Mouse (Mus musculus) cerebellum, adult 9-11 months (tissue): ENCODE results near the gene Scd2.
"Not testable (repeated sequence)": the region's sequence is repeated elsewhere in the genome, so short reads cannot be mapped to it uniquely, and the experiment has no call there.

Experiments used
- DNase-seq: peaks from one replicate; pipeline ENCODE4 v3.0.0; 2022

The Scd2 gene

DNA sequence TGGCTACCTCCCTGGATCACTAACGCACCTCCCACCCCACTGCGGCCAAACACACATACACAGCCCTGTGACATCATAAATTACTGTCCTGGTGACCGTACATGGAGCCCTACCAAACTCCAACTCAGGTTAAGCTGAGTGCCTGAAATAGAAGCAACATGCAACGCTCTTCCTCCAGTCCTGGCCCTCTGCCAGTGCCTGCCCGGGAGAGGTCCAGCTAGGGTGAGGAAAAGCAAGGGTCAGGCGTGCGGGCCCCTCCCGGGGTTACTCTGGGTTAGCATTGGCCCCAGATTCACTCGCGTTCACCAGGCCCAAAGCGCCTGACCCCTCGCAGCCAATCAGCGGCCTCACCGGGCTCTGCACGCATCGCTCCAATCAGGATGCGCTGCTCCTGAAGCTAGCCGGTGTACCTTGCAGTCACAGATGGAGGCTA, 20.9 kb downstream of the Scd2 start:
- DNase-seq, result peak; percentile 97

GRCm38 (mm10) chr19:44314871-44315414, 21.5 kb downstream of the Scd2 start:
- DNase-seq, result peak; percentile 75

DNA sequence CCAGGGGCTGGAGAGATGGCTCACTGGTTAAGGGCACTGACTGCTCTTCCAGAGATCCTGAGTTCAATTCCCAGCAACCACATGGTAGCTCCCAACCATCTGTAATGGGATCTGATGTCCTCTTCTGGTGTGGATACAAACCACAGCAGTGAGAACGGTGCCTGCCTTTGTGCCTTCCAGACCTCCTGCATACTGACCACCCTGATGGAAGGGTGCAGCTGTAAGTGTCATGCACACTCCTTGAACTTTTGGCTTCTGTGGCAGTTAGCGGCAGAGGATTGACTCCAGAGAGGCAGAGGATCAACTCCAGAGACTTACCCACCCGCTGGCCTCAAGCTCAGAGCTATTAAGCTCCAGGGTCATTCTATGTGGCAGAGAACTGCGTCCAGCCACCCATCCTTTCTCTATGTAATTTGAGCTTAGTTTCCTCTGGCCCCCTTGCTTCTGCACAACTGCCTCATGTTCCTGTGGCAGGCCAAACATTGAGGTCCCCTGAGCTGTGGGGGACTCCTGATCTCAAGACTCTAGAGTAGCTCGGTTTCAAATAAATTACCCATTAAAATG, 23.4 kb downstream of the Scd2 start:
- no peak for DNase-seq

GRCm38 (mm10) chr19:44317391-44317790, 23.9 kb downstream of the Scd2 start:
- no peak for DNase-seq

- DNase-seq, result no peak
Observed at GRCm38 (mm10) chr19:44318545-44318944, 25.1 kb downstream of the Scd2 start.

DNA sequence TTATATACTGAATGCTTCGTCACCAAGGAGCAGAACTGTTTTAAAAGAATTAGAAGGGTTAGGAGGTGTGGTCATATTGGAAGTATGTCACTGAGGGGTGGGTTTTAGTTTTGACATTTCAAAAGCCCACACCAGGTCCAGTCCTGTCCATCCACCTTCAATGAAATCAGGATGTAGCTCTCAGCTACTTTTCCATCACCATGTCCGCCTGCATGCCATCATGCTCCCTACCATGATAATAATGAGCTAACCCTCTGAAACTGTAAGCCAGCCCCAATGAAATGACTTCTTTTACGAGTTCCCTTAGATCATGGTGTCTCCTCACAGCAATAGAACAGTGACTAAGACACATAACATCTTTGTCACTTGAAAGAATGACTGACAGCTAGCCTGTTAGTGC, 26.8 kb downstream of the Scd2 start:
- no peak for DNase-seq

DNA sequence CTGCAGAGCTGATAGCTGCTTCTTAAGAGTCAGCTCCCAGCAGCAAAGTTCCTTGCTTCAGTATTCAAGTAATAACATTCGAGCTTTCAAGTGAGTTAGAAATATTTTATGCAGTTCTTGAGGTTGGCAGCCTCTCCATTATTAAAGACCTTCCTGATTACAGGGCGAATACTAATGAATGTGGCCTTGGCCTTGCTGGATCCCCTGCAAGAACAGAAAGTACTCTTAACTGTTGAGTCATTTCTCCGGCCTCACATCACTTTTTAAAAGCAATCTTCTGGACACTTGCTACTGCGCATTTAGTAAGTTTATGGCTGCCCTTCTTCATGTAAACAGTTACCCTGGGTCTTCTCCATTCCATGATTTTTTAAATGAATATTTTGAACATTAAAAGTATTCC, 27.7 kb downstream of the Scd2 start:
- no peak for DNase-seq

DNA sequence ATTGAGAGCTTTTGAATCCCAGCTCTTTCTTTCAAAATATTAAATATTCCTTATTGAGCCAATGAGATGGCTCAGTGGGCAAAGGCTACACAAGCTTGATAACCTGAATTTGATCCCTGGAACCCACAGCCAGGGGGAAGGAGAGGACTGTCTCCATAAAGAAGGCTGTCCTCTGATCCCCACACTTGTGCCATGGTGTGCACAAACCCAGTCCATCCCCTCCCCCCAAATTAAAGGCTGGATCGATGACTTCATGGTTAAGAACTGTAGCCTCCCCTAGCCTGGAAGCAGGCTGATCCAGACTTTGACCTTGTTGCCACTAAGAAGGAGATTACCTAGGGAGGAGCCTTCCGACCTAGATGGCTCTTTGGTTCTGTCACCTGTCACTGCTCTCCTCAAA, 28.2 kb downstream of the Scd2 start:
- DNase-seq, result no peak

GRCm38 (mm10) chr19:44329566-44329965, 36.1 kb downstream of the Scd2 start:
- no peak for DNase-seq

- not testable (repeated sequence) for DNase-seq
Observed at GRCm38 (mm10) chr19:44331128-44331527, 37.7 kb downstream of the Scd2 start.

- no peak for DNase-seq
Observed at GRCm38 (mm10) chr19:44331911-44332310, 38.4 kb downstream of the Scd2 start.

- DNase-seq, result no peak
Observed at GRCm38 (mm10) chr19:44332326-44332725, 38.9 kb downstream of the Scd2 start.

GRCm38 (mm10) chr19:44332833-44333623, 39.6 kb downstream of the Scd2 start, which contains the start of gene Scd4:
Gene Scd4, plus strand, starts transcription at chr19:44333092.
- peak; percentile 83 for DNase-seq

DNA sequence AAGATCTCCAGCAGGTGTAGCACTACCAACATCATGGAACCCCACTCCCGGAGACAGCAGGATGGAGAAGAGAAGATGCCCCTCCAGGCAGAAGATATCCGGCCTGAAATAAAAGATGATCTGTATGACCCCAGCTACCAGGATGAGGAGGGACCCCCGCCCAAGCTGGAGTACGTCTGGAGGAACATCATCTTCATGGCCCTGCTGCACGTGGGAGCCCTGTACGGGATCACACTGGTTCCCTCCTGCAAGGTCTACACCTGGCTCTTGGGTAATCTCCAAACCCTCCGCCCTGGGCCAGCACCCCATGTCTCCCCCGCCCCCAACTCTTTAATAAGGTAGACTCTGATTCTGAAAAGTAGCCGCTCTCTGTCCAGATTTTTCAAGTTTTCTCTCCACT, 40.5 kb downstream of the Scd2 start:
- DNase-seq, result no peak

DNA sequence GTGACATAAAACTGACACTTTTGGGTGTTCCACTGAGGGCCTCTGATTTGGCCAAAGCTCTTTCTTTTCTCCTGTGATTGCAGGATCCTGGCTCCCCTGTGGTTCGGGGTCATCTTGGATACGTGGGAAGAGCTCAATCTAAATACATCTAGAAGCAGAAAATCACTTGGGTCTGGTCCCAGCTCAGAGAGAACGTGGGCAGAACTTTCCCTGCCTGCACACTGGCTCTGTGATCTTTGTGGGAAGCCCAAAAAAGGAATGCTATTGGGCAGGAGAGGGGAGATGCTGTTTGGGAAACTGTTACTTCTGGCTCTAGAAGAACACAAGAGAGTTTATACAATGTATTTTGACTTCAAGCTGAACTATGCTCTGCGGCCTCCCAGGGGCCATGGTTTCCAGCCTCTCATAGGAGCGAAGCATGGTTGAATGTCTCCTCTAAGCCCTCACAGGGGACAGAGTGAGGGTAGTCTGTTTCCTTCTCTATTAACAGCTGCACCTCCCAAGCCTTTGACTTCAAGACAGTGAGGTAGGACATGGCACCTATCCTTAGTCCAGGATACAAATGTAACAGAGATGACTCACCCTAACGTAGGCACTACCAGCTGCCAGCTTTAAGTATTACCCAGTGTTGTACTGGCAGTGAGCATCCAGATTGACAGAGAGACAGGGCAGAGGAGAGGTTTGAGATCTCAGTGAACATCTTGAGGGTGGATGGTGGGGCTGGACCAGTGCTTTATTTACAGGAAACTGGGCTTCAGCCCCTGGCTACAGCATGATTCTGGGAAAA, 42.6 kb downstream of the Scd2 start:
- no peak for DNase-seq

- no peak for DNase-seq
Observed at GRCm38 (mm10) chr19:44349689-44350088, 56.2 kb downstream of the Scd2 start.

DNA sequence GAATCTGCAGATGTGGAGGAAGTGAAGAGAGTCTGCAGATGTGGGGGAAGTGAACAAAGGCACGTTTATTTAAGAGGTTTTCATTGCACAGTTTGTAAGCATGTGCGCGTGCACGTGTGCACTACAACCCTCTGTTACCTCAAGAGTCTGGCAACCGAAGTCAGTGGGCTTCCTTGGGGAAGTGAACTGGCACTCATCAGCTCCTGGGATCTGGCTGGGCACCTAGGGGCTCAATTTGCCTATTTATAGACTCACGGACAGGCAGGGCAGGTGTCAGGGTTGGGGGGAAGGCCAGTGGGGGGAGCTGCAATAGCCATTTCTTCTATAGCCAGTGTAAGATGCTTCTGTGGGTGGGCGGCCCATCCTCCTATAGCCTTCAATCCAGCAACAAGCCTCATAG, 58.3 kb downstream of the Scd2 start:
- no peak for DNase-seq
